Mouse (Mus musculus): ENCODE measurements around the gene Rhou.

GRCm38 (mm10) chr8:123627410-123628147, 26.1 kb upstream of the Rhou start:
- TF ChIP-seq CTCF (IDR thresholded peaks at IDR 0.05) (peak; percentile 19; the same call in 1 of the 2 replicates), EP300 (IDR thresholded peaks at IDR 0.05) (no peak)

Data from lung, postnatal 0 days (tissue).